Mouse (Mus musculus): ENCODE data around the gene Hdac11. TPM values are rescaled to one million over a fixed set of nuclear protein-coding genes. Genes with fewer than 3 reads are reported as not detected.
A peak's percentile ranks its signal among the peaks of the same experiment; 100 is the strongest.
"Not testable (repeated sequence)": the region's sequence is repeated elsewhere in the genome, so short reads cannot be mapped to it uniquely, and the experiment has no call there.

Gene Hdac11
- polyA plus RNA-seq, 1 experiment from 2014 or later: 12.2 TPM

DNA sequence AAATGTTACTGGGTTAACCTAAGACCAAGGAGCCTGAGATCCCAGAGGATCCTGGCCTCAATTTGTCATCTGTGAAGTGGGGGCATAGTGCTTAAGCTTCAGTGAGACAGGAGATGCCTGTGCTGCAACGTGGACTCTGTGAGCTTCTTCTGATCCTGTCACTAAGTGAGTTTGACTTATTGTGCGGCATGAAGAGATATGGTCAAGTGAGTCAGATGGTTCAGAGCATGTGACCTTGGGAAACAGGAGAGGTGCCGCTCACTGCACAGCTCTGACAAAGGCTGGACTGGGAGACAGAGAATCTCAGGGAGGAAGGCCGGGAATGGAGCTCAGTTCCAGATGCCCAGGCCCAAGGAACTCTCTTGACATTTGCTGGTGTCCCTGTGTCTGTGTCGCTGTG, 49.3 kb downstream of the Hdac11 start:
- ATAC-seq (ENCODE audit: insufficient number of reproducible peaks, low FRiP score, low TSS enrichment, low read depth): no peak
- H3K9ac ChIP-seq: no peak overlapping the region
- no peak overlapping the region for H3K27ac ChIP-seq (replicated peaks)
- H3K27me3 ChIP-seq: no peaks in the 10 kb centered on the region
- no peak overlapping the region for H3K4me2 ChIP-seq (replicated peaks)
- 80% methylated on average over 5 of the region's 5 CpGs for WGBS
- no peak overlapping the region for H3K4me3 ChIP-seq (replicated peaks)
- no peaks in the 10 kb centered on the region for H3K9me3 ChIP-seq (replicated peaks)
- H3K4me1 ChIP-seq: peaks cover 57% of the 10 kb centered on the region
- H3K36me3 ChIP-seq: no peaks in the 10 kb centered on the region

DNA sequence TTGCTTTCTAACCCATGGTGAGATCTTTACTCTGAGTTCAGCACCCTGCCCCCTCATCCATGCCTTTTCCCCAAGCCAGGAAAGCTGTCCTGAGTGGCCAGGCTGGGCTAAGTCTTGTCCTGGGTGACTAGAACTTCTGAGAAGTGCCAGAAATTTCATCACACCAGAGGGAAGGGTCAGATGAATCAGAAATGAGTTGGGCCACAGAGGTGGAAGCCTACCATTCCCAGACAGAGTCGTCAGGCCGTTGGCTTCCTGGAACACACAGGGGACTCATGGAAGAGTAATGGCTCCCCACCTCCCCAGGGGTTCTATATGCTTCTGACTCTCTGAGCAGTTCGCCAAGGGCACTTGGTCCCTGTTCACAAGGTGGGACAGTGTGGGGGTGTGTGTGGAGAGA, 51.0 kb downstream of the Hdac11 start:
- peaks cover 48% of the 10 kb centered on the region for H3K4me1 ChIP-seq
- no peak for ATAC-seq (ENCODE audit: insufficient number of reproducible peaks, low FRiP score, low TSS enrichment, low read depth)

DNA sequence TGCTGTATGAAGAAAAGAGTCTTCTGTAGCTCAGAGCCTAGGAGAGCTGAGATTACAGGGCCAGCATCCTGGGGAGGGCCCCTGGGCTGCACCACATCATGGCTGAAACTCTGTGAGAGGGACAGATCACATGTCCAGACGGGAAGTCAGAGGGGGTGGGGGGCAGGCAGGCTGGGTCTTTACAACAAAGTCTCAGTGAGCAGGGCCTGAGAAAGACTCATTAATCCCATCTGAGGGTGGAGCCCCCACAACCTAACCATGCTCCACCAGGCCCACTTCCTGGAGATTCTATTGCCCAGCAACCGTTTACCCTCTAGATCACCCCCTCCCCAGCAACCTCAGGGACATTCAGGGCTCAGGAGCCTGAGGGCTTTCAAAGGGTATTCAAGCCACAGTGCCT, 53.3 kb downstream of the Hdac11 start:
- Histone ChIP-seq H3K27ac (replicated peaks) (peak overlapping the region; percentile 69), H3K27me3 (no peaks in the 10 kb centered on the region), H3K4me3 (replicated peaks) (no peak overlapping the region), H3K36me3 (no peaks in the 10 kb centered on the region), H3K4me1 (peaks cover 63% of the 10 kb centered on the region), H3K4me2 (replicated peaks) (no peak overlapping the region), H3K9ac (no peak overlapping the region), H3K9me3 (replicated peaks) (no peaks in the 10 kb centered on the region)
- WGBS: 12% methylated on average over 2 of the region's 2 CpGs
- no peak for ATAC-seq (ENCODE audit: insufficient number of reproducible peaks, low FRiP score, low TSS enrichment, low read depth)

More for the DNA sequence above, 51.0 kb downstream of the Hdac11 start:
- Histone ChIP-seq H3K9ac (no peak overlapping the region), H3K9me3 (replicated peaks) (no peaks in the 10 kb centered on the region), H3K4me2 (replicated peaks) (no peak overlapping the region), H3K4me3 (replicated peaks) (no peak overlapping the region), H3K27ac (replicated peaks) (no peak overlapping the region), H3K27me3 (no peaks in the 10 kb centered on the region), H3K36me3 (no peaks in the 10 kb centered on the region)
- 78% methylated on average over 3 of the region's 3 CpGs for whole genome bisulfite sequencing

DNA sequence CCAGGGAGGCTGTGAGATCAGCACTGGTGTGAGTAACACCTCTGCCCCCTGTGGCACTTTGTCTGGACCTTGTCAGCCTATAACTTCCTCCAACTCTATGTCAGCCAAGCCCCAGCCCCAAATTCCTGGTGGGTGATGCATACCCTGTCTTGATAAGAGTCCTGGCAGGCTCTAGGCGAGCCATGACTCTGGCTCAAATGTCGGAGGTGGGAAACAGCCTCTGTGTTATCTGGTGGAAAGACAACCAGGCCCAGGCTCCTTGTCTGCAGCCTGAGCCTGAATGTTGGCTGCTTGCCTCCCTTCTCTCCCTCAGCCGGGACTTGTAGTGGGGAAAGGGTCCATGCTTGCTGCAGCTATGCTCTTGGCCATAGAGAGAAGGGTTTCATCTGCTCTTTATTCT, 54.4 kb downstream of the Hdac11 start:
- Histone ChIP-seq H3K4me2 (replicated peaks) (no peak overlapping the region), H3K9ac (no peak overlapping the region), H3K27me3 (no peaks in the 10 kb centered on the region), H3K4me3 (replicated peaks) (no peak overlapping the region), H3K9me3 (replicated peaks) (no peaks in the 10 kb centered on the region), H3K36me3 (no peaks in the 10 kb centered on the region), H3K27ac (replicated peaks) (no peak overlapping the region), H3K4me1 (peaks cover 63% of the 10 kb centered on the region)
- no peak for ATAC-seq (ENCODE audit: insufficient number of reproducible peaks, low FRiP score, low TSS enrichment, low read depth)
- WGBS: 66% methylated on average over 3 of the region's 3 CpGs

DNA sequence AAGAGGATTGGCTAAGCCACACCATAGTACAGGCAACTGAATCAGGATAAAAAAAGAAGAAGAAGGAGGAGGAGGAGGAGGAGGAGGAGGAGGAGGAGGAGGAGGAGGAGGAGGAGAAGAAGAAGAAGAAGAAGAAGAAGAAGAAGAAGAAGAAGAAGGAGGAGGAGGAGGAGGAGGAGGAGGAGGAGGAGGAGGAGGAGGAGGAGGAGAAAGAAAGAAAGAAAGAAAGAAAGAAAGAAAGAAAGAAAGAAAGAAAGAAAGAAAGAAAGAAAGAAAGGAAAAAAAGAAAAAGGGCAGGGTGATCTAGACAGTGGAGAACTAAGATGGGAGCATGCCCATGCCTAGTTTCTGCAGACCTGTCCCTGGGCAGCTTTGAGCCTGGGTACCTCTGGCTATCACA, 55.7 kb downstream of the Hdac11 start, which contains the start of gene Fbln2:
TSS of gene Fbln2 (plus strand) at position 301 of the 400 bp plus-strand sequence.
- not testable (repeated sequence) for H3K9me3 ChIP-seq (replicated peaks); H3K36me3 ChIP-seq; H3K27me3 ChIP-seq; ATAC-seq (ENCODE audit: insufficient number of reproducible peaks, low FRiP score, low TSS enrichment, low read depth)
- Histone ChIP-seq H3K4me1 (peaks cover 75% of the 10 kb centered on the region), H3K4me2 (replicated peaks) (peak within 1 kb of the TSS; percentile 63), H3K4me3 (replicated peaks) (peak within 1 kb of the TSS; percentile 56), H3K27ac (replicated peaks) (peak within 1 kb of the TSS; percentile 81), H3K9ac (peak within 1 kb of the TSS; percentile 52)

DNA sequence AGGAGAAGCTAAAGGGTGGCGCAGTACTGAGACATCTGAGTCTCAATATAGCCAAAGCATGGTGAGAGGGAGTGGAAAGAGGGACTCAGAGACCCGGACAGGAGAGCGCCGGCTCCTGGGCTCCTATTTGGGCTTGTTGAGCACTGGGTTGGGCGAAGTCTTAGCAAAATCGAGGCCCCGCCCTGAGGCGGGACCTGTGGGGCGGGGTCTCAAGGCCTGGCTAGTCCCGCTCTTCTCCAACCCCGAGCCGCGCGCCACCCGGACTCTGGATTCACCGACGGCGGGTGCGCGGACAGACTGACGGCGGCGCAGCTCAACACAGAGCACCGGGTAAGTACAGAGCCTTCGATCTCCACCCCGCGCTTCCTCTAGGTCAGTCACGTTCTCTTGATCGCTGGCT, 56.1 kb downstream of the Hdac11 start:
- H3K9ac ChIP-seq: peak overlapping the region; percentile 52
- peak overlapping the region; percentile 81 for H3K27ac ChIP-seq (replicated peaks)
- ATAC-seq (ENCODE audit: insufficient number of reproducible peaks, low FRiP score, low TSS enrichment, low read depth): peak; percentile 90
- no peaks in the 10 kb centered on the region for H3K27me3 ChIP-seq
- WGBS: 2% methylated on average over 29 of the region's 29 CpGs
- peaks cover 79% of the 10 kb centered on the region for H3K4me1 ChIP-seq
- no peaks in the 10 kb centered on the region for H3K9me3 ChIP-seq (replicated peaks)
- H3K36me3 ChIP-seq: no peaks in the 10 kb centered on the region
- peak overlapping the region; percentile 63 for H3K4me2 ChIP-seq (replicated peaks)
- H3K4me3 ChIP-seq (replicated peaks): peak overlapping the region; percentile 56

DNA sequence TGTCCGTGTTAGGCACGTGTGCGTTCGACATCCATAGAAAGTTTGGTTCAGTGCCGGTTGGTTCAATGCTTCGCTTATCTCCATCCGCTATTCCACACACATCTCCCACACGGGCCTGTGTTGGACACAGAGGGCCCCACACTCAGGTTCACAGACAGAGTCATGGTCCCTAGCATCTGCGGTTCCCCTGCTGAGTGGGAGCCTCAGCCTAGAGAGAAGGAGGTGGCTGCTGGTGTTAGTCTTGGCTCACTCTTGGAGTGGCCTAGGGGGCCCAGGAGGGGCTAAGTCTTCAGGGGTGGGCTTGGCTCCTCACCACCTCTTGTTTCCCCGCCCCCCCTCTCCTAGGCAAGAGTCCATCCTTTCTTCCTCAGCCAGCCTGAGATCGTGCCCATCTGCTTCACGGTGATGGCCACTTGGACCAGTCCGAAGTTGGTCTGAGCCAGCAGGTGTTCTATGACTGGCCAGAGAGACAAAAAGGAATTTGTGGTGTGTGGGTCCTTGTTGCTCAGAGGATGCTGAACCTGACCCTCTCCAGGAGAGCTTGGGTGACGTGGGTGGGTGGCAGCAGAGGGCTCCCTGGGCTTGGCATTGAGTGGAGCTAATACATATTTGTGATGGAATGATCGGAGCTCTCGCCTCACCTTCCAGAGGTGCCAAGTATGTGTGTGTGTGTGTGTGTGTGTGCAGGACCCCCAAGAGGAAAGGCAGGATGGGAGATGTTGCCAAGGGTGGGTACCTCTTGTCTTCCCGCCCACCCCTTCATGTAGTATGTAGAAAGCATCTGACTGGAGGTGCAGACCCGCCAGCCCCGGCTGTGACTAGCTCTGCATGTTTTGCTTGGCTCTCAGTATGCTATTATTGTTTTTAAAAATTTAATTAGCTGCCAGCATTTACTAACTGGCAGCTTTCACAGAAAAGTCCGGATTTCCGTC, 57.1 kb downstream of the Hdac11 start:
- peak overlapping the region; percentile 52; the same call in 1 of the 2 replicates for H3K9ac ChIP-seq
- H3K36me3 ChIP-seq: no peaks in the 10 kb centered on the region
- WGBS: 34% methylated on average over 21 of the region's 21 CpGs
- ATAC-seq (ENCODE audit: insufficient number of reproducible peaks, low FRiP score, low TSS enrichment, low read depth): no peak
- H3K4me3 ChIP-seq (replicated peaks): peak overlapping the region; percentile 56
- H3K27ac ChIP-seq (replicated peaks): peak overlapping the region; percentile 81
- no peaks in the 10 kb centered on the region for H3K27me3 ChIP-seq
- H3K4me2 ChIP-seq (replicated peaks): peak overlapping the region; percentile 63
- no peaks in the 10 kb centered on the region for H3K9me3 ChIP-seq (replicated peaks)
- H3K4me1 ChIP-seq: peaks cover 89% of the 10 kb centered on the region

DNA sequence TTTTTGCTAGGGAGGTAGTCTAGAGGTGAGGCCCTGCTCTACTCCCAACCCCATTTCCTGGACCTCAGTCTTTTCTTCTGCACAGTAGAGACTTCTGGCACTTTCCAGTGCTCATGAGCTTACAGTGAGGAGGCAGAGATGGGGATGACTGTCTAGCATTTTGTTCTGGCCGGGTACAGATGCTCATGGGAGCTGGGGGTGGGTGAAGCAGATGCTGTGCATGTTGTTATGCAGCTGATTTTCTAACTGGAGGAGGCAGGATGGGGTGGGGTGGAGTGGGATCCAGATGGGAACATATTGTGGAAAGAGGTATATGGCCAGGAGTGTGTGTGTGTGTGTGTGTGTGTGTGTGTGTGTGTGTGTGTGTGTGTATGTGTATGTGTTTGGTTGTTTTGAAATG, 59.0 kb downstream of the Hdac11 start:
- H3K9ac ChIP-seq: no peak overlapping the region
- WGBS: 22% methylated on average over 1 of the region's 1 CpGs
- no peaks in the 10 kb centered on the region for H3K36me3 ChIP-seq
- no peaks in the 10 kb centered on the region for H3K27me3 ChIP-seq
- no peaks in the 10 kb centered on the region for H3K9me3 ChIP-seq (replicated peaks)
- peaks cover 88% of the 10 kb centered on the region for H3K4me1 ChIP-seq
- H3K4me3 ChIP-seq (replicated peaks): peak overlapping the region; percentile 10; the same call in 1 of the 2 replicates
- ATAC-seq (ENCODE audit: insufficient number of reproducible peaks, low FRiP score, low TSS enrichment, low read depth): no peak
- H3K27ac ChIP-seq (replicated peaks): no peak overlapping the region
- peak overlapping the region; percentile 63 for H3K4me2 ChIP-seq (replicated peaks)

DNA sequence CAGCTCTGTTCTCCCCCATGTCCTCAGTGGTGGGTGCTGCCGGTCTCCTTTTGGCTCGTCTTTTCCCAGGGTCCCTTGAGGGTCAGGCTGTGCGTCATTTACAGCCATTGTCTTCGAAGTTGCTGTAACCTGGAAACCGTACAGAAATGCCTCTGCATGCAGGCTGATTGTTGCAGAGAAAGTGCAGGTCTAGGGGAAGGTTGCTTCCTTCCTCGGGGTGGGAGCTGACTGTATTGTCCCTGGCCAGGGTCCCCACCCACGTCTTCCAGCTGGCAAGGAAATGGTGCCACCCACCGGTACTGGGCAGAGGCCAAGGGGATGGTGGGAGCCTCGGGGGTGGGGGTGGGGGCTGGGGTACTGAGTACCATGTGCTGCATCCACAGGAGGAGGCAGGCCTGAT, 62.0 kb downstream of the Hdac11 start:
- no peaks in the 10 kb centered on the region for H3K36me3 ChIP-seq
- no peaks in the 10 kb centered on the region for H3K9me3 ChIP-seq (replicated peaks)
- no peak overlapping the region for H3K9ac ChIP-seq
- H3K4me2 ChIP-seq (replicated peaks): no peak overlapping the region
- ATAC-seq (ENCODE audit: insufficient number of reproducible peaks, low FRiP score, low TSS enrichment, low read depth): no peak
- H3K27ac ChIP-seq (replicated peaks): peak overlapping the region; percentile 17; the same call in 1 of the 2 replicates
- no peak overlapping the region for H3K4me3 ChIP-seq (replicated peaks)
- H3K27me3 ChIP-seq: no peaks in the 10 kb centered on the region
- 55% methylated on average over 9 of the region's 9 CpGs for WGBS
- peaks cover 81% of the 10 kb centered on the region for H3K4me1 ChIP-seq

DNA sequence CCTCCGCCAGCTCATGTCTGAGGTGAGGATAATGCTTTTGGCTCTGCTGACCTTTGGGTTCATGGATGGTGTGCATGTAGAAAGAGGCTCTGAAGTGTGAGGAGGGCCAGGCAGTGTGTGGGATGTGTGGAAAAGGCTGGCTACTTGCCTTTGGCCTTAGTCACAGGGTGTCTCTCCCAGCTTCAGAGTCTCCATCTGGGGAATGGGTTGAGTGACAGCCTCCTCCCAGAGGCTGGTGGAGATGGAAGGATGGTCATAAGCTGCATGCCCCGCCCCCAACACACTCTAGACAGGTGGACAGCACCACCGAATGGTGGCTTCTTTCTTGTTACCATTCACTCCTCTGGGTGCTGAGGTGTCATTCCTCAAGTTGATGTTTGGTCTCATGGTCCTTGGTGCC, 62.4 kb downstream of the Hdac11 start:
- 89% methylated on average over 3 of the region's 3 CpGs for whole genome bisulfite sequencing
- Histone ChIP-seq H3K9ac (no peak overlapping the region), H3K4me2 (replicated peaks) (no peak overlapping the region), H3K4me3 (replicated peaks) (no peak overlapping the region), H3K4me1 (peaks cover 76% of the 10 kb centered on the region), H3K36me3 (no peaks in the 10 kb centered on the region), H3K27me3 (no peaks in the 10 kb centered on the region), H3K27ac (replicated peaks) (peak overlapping the region; percentile 17; the same call in 1 of the 2 replicates), H3K9me3 (replicated peaks) (no peaks in the 10 kb centered on the region)
- ATAC-seq (ENCODE audit: insufficient number of reproducible peaks, low FRiP score, low TSS enrichment, low read depth): no peak

DNA sequence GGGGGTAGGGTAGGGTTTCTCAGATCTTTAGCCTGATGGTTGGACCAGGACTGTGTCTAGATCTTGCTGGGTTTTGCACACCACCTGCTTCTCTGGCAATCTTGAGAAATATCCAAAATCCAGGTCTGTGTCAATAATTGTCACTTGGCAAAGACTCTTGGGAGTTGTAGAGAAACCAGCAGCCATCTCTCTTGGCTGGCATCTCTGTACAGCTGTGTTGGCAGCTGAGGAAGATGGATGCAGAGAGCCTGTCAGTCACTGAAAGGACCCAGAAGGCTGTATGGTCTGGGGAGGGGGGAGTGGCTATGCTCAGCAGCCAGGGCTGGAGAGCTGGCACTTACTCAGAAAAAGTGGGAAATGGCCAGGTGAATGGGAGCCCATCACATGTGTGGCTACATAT, 63.6 kb downstream of the Hdac11 start:
- H3K27me3 ChIP-seq: no peaks in the 10 kb centered on the region
- H3K4me3 ChIP-seq (replicated peaks): no peak overlapping the region
- H3K9ac ChIP-seq: no peak overlapping the region
- peak overlapping the region; percentile 68 for H3K27ac ChIP-seq (replicated peaks)
- no peak for ATAC-seq (ENCODE audit: insufficient number of reproducible peaks, low FRiP score, low TSS enrichment, low read depth)
- no peaks in the 10 kb centered on the region for H3K9me3 ChIP-seq (replicated peaks)
- no peaks in the 10 kb centered on the region for H3K36me3 ChIP-seq
- no peak overlapping the region for H3K4me2 ChIP-seq (replicated peaks)
- peaks cover 64% of the 10 kb centered on the region for H3K4me1 ChIP-seq

Data from embryonic facial prominence, embryonic 15.5 days (tissue).